Mouse (Mus musculus) lung, postnatal 0 days (tissue): ENCODE results near the gene Olfr739.

Experiments
- CTCF ChIP-seq: IDR thresholded peaks from 2 replicates; pipeline ENCODE4 v1.5.1; 2016; ENCODE audit warnings: antibody characterized with exemption, mild to moderate bottlenecking
- EP300 ChIP-seq: IDR thresholded peaks from 2 replicates; pipeline ENCODE4 v1.6.1; 2016; ENCODE audit warnings: antibody characterized with exemption, mild to moderate bottlenecking, control low read depth

- TF ChIP-seq CTCF (no peak), EP300 (no peak)
These were observed at the start of gene Olfr739 for GRCm38 (mm10) chr14:50418326-50418725.
